Mouse (Mus musculus): Measurements from ENCODE around the gene Arf1.

Arf1 gene

GRCm38 (mm10) chr11:59192059-59192386, 36.0 kb downstream of the Arf1 start, which contains the start of gene Guk1:
Gene Guk1, minus strand, starts transcription at chr11:59192212.
- no peak for DNase-seq (ENCODE audit: low spot score in 2 of 2)

DNA sequence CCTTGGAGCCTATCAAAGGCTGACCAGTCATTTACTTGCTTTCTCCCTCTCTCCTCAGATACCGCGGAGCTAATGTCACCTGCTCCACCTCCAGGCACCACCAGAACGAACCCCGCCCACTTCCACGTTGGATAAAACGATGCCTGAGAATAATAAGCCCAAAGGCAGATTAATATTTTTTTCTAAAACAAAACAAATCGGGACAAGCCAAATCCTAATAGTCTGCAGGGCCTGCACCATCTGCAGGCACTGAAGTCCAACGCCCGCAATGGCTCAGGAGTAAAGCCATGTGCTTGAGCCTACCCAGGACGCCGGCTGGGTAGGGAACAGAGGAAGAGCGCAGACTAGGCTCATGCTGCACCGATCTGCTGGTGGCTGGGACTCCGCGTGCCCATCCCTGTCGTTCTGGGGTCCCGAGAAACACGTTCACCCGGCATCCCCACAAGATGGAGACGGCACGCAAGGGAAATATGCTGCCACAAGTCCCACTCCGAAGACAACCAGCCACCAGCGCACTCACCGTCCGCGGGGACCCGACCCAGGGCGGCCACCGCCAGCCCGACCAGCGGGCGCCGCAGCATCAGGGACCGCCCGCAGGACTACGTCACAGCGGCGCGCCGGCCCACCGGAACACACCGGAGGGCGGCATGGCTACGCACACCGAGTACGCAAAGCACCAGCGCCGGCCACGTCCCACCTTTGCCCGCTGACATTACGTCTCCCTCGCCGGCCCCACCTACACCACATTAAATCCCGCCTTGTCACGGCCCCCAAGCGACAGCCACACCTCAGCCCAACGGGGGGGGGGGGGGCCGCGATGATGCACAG, 36.6 kb downstream of the Arf1 start:
- peak; percentile 84 to 91 for DNase-seq (ENCODE audit: low spot score in 2 of 2)

DNA sequence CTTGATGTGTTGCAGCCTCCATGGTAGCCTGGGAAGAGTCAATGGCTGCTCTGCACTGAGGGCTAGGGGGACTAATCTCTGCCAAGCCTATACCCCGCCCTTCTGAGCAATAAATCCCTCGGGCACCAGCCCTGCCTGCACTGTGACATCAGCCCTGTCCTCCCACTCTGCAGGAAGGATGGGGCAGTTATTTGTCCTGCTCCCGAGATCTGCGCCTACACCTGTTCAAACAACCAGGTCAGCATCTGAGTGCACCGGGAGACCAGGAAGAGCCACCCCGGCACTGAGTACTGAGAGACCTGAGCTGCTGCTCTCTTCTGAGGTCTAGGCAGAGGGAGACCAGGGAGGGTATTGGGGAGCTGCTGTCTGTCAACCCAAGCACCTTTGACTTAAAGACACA, 40.4 kb downstream of the Arf1 start:
- no peak for DNase-seq (ENCODE audit: low spot score in 2 of 2)

DNA sequence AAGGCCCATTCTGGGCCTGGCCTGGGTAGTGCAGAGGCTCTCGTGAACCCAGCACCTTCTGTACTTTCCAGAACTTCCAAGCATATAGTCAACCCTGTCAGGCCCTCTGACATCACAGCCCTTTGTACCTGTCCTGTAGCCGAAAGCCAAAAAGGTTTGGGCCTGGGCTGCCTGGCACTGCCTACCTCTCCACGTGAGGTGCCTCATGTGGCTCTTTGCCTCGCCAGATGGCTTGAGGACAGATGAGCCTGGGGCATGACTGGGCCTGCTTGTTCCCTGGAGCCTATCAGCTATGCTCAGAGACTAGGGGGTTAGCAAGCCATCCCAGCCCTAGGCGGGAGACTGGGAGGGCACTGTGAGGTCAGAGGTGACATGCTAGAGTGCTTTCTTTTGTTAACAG, 42.6 kb downstream of the Arf1 start:
- no peak for DNase-seq (ENCODE audit: low spot score in 2 of 2)

DNA sequence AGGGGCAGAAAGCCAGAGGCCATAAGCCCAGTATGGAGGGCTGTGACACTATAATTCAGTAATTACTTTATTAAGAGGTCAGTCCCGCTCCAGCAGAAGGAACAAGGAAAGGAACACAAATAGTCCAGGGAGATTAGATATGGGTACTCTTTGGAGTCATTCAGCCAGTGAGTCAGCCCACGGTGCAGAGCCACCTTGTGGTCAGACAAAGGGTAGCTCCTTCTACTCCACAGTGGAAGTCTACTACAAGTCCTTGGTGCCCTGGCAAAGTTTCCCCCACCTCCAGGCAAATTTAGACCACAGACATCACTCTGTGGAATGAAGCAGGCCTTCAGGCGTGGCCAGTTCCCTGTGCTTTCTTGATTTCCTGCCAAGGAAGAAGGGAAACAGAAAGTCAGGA, 44.2 kb downstream of the Arf1 start:
- DNase-seq (ENCODE audit: low spot score in 2 of 2), result peak in 1 of 2 experiments; percentile 76

- DNase-seq (ENCODE audit: low spot score in 2 of 2), result no peak
Observed at GRCm38 (mm10) chr11:59182864-59183331, 45.2 kb downstream of the Arf1 start, which contains the start of gene Gjc2. Gene Gjc2, minus strand, starts transcription at chr11:59183213.

- DNase-seq (ENCODE audit: low spot score in 2 of 2), result no peak
Observed at GRCm38 (mm10) chr11:59176921-59177320, 51.1 kb downstream of the Arf1 start.

DNA sequence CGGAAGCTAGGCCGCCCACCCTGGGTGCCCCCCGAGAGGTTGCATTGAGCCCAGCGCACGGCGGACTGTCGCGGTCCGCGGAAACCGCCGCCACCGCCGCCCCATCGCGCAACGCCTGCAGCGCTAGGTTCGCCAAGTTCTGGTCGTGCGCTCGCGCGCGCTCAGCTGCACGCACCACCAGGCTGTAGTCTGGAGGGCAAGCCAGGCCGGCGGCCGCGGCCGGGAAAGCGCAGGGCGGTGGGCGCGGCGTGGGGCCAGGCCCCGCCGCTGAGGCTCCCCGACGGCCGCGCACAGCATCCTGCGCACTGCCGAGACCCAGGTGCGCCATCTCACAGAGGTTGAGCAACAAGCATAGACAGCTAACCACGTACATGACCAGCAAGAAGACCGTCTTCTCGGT, 51.6 kb downstream of the Arf1 start:
- no peak for DNase-seq (ENCODE audit: low spot score in 2 of 2)

DNA sequence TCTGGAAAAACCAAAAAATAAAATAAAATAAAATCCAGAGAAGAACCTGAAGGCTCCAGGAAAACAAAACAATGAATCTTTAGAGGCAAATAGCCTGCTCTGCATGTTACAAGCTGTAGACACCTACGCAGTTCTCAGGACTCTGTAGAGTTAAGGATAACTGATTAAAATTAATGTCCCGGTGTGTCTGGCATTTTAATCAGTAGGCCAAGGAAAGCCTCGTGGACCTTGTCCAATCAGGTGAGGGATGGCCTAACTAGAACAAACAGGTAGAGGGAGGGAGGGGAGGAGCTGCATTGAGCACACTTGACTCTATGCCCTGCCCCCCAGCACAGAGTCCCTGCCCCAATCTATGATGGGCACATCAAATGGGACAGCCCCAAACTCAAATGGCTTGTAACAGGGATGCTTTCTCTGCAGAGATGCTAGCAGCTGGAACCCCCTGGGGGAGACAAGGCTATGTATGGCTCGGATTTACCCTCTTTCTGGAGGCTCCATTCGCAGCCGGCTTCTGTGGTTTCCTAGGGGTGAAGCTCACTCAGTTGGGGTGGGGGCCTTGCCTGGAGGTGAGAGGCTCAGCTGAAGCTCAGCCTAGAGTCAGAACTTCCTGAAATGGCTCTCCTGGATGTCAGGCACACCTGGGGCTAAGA, 53.8 kb downstream of the Arf1 start:
- DNase-seq (ENCODE audit: low spot score in 2 of 2), result no peak

GRCm38 (mm10) chr11:59170549-59170948, 57.5 kb downstream of the Arf1 start:
- DNase-seq (ENCODE audit: low spot score in 2 of 2), result no peak

GRCm38 (mm10) chr11:59169807-59170206, 58.3 kb downstream of the Arf1 start:
- DNase-seq (ENCODE audit: low spot score in 2 of 2), result no peak

GRCm38 (mm10) chr11:59165616-59166241, 62.3 kb downstream of the Arf1 start:
- no peak for DNase-seq (ENCODE audit: low spot score in 2 of 2)

DNA sequence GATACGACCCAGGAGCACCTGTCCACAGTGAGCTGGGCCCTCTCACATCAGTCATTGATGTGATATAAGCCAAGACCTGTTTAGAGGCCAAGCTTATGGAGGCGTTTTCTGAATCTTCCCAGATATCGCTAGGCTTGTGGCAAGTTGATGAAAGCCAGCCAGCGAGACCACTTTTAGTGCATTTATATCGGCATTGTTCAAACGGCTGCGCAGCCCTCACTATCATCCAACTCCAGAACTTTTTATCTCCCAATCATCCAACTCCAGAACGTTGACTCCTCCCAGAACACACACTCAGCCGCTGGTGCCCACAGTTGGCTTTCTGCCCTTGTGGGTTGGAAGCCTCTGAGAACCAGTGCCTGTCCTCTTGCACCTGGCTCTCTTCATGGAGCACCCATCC, 63.7 kb downstream of the Arf1 start:
- DNase-seq (ENCODE audit: low spot score in 2 of 2), result peak; percentile 78 to 85

- DNase-seq (ENCODE audit: low spot score in 2 of 2), result peak; percentile 95 to 97
Observed at GRCm38 (mm10) chr11:59163255-59164236, 64.5 kb downstream of the Arf1 start, which contains the start of gene Iba57. Gene Iba57, minus strand, starts transcription at chr11:59163739.

DNA sequence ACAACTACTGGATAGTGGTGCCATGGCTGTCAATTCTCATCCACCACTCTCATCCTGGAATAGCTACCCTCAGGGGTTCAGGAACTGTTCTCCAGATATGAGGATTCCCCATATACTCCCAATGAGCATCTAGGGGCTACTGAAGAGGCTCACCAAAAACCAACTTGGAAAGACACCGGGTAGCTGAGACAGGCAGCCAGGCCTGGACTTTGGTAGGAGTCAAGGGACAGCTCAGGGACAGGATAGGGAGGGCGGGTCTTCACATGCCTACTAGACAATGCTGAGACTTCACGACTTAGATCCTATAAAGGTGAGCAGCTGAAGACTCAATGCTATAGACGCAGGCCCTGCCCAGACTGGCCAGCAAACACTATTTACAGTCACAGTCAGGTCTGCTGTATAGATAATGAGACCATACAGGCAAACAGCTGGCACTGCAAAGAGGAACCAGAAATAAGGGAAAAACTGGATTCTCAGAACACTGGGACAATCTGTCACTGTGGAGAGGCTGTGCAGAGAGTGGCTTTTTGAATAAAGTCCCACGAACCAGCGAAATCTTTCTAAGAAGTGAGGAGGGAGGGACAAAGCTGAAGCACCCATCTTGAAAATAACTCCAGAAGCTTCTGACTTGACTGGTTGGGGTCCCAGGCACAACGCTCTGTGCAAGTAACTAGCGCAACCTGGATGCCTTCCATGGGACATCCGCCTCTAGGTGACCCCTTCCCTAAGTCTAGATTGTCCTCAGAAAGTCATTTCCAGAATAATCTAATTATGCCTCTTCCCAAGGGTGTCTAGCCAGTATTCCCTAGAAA, 65.4 kb downstream of the Arf1 start:
- no peak for DNase-seq (ENCODE audit: low spot score in 2 of 2)

All from spleen, postnatal 10 days (tissue).